Mouse (Mus musculus): Measurements from ENCODE around the gene Cnksr3. TPM values are rescaled to one million over a fixed set of nuclear protein-coding genes. Genes with fewer than 3 reads are reported as not detected.

Gene Cnksr3
- total and polyA plus RNA-seq, 2 experiments, result 3.3 to 3.8 TPM

DNA sequence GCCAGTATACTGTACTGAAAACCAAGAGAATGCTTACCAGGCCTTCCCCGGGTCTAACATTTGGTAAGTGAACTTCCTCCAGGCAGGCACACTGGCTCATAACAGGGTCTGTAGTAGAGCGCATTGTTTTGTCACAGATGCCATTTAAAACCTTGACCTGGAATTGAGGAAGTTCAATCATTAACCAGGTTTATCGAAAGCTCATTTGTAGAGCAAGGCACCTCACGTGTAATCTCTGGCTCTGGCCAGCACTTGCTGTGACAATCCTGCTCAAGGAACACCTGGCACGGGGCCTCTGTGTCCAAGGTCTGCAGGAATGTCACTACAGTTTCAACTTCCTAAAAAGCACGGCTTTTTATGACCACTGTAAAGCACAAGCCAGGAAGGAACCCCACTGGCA is 71.8 kb downstream of the Cnksr3 start:
- Histone ChIP-seq H3K9ac (ENCODE audit: low read depth, low read length) (no peak overlapping the region), H3K27me3 (ENCODE audit: control insufficient read depth, insufficient read depth, low read length) (no peaks in the 10 kb centered on the region), H3K4me1 (ENCODE audit: control insufficient read depth, insufficient read depth, low read length) (peaks cover 3% of the 10 kb centered on the region), H3K4me3 (ENCODE audit: insufficient read depth, low read depth, low read length) (no peak overlapping the region), H3K27ac (replicated peaks; ENCODE audit: insufficient read depth, low read depth, low read length) (no peak overlapping the region), H3K36me3 (ENCODE audit: control insufficient read depth, insufficient read depth, low read length) (peaks cover 4% of the 10 kb centered on the region; the same call in 1 of the 2 replicates), H3K79me2 (ENCODE audit: control insufficient read depth, insufficient read depth, low read length) (0 out of 2 replicates have a peak, but pooled peaks cover 2% of the 10 kb centered on the region)
- peak; percentile 97 for DNase-seq (ENCODE audit: extremely low read depth, low read depth, low spot score)
- 13% methylated on average over 6 of the region's 6 CpGs for WGBS
- TF ChIP-seq POLR2A (IDR thresholded peaks at IDR 0.05; ENCODE audit: extremely low read depth, insufficient read depth, low read length) (no peak), CTCF (IDR thresholded peaks at IDR 0.05; ENCODE audit: low read depth, low read length) (no peak)

DNA sequence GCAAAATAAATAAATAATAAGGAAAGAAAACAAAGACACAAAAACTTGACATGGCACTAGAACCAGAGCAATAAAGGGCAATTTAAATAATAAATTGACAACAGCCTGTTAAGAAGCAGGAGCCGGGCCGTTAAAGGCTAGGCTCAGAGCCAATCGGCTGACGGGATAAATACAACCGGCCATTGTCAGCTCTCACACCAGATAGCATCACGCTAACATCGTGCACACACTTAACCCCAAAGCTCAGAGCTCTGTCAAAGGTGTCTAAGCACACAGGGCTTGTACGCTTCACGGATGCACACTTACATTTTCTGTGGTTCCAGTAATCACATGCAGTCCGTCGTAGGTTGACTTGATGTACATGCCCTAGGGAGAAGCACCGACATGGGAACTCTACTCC is 74.0 kb downstream of the Cnksr3 start:
- TF ChIP-seq CTCF (IDR thresholded peaks at IDR 0.05; ENCODE audit: low read depth, low read length) (no peak), POLR2A (IDR thresholded peaks at IDR 0.05; ENCODE audit: extremely low read depth, insufficient read depth, low read length) (no peak)
- Histone ChIP-seq H3K9ac (ENCODE audit: low read depth, low read length) (no peak overlapping the region), H3K27ac (replicated peaks; ENCODE audit: insufficient read depth, low read depth, low read length) (no peak overlapping the region), H3K79me2 (ENCODE audit: control insufficient read depth, insufficient read depth, low read length) (0 out of 2 replicates have a peak, but pooled peaks cover 2% of the 10 kb centered on the region), H3K36me3 (ENCODE audit: control insufficient read depth, insufficient read depth, low read length) (peaks cover 13% of the 10 kb centered on the region; the same call in 1 of the 2 replicates), H3K4me1 (ENCODE audit: control insufficient read depth, insufficient read depth, low read length) (peaks cover 3% of the 10 kb centered on the region), H3K27me3 (ENCODE audit: control insufficient read depth, insufficient read depth, low read length) (no peaks in the 10 kb centered on the region), H3K4me3 (ENCODE audit: insufficient read depth, low read depth, low read length) (no peak overlapping the region)
- DNase-seq (ENCODE audit: extremely low read depth, low read depth, low spot score), result no peak
- WGBS, result 92% methylated on average over 12 of the region's 12 CpGs

DNA sequence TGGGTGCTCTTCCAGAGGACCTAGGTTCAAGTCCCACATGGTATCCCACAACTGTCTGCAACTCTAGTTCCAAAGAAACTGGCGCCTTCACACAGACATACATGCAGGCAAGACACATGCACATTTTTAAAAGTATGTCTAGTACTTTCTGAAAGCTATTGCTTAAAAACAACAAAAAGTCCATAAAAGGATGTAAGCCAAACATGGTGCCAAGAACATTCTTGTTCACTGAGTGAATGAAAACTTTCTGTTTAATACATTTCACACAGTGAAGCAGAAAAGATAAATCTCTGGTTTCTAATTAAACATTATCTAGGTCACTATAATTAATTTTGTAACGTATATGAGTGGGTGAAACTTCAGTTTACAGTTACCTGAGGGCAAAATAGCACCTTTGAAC is 76.3 kb downstream of the Cnksr3 start:
- DNase-seq (ENCODE audit: extremely low read depth, low read depth, low spot score), result no peak
- TF ChIP-seq POLR2A (IDR thresholded peaks at IDR 0.05; ENCODE audit: extremely low read depth, insufficient read depth, low read length) (no peak), CTCF (IDR thresholded peaks at IDR 0.05; ENCODE audit: low read depth, low read length) (no peak)
- Histone ChIP-seq H3K27ac (replicated peaks; ENCODE audit: insufficient read depth, low read depth, low read length) (no peak overlapping the region), H3K36me3 (ENCODE audit: control insufficient read depth, insufficient read depth, low read length) (peaks cover 14% of the 10 kb centered on the region; the same call in 1 of the 2 replicates), H3K4me3 (ENCODE audit: insufficient read depth, low read depth, low read length) (no peak overlapping the region), H3K27me3 (ENCODE audit: control insufficient read depth, insufficient read depth, low read length) (no peaks in the 10 kb centered on the region), H3K4me1 (ENCODE audit: control insufficient read depth, insufficient read depth, low read length) (peaks cover 3% of the 10 kb centered on the region), H3K9ac (ENCODE audit: low read depth, low read length) (no peak overlapping the region), H3K79me2 (ENCODE audit: control insufficient read depth, insufficient read depth, low read length) (0 out of 2 replicates have a peak, but pooled peaks cover 2% of the 10 kb centered on the region)
- WGBS, result 82% methylated on average over 2 of the region's 2 CpGs

DNA sequence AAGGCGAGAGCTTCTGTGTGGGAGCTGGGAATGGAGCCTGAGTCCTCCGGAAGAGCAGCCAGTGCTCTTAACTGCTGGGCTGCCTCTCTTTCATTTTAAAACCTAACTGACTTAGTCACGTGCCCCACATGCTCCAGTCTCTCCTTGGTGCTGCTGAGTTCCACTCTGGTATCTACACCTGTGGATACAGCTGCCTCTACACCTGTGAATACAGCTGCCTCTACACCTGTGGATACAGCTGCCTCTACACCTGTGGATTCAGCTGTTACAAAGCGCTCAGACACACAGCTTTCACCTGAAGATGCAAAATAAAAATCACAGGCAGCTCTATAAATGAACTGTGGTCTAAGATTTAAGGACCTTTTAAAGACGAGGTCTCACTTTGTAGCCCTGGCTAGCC is 79.0 kb downstream of the Cnksr3 start:
- no peak overlapping the region for H3K4me3 ChIP-seq (ENCODE audit: insufficient read depth, low read depth, low read length)
- no peak overlapping the region for H3K27ac ChIP-seq (replicated peaks; ENCODE audit: insufficient read depth, low read depth, low read length)
- 0 out of 2 replicates have a peak, but pooled peaks cover under 1% of the 10 kb centered on the region for H3K79me2 ChIP-seq (ENCODE audit: control insufficient read depth, insufficient read depth, low read length)
- no peaks in the 10 kb centered on the region for H3K27me3 ChIP-seq (ENCODE audit: control insufficient read depth, insufficient read depth, low read length)
- H3K9ac ChIP-seq (ENCODE audit: low read depth, low read length), result no peak overlapping the region
- no peak for DNase-seq (ENCODE audit: extremely low read depth, low read depth, low spot score)
- peaks cover 23% of the 10 kb centered on the region for H3K36me3 ChIP-seq (ENCODE audit: control insufficient read depth, insufficient read depth, low read length)
- 93% methylated on average over 5 of the region's 5 CpGs for WGBS
- TF ChIP-seq POLR2A (IDR thresholded peaks at IDR 0.05; ENCODE audit: extremely low read depth, insufficient read depth, low read length), result no peak
- TF ChIP-seq CTCF (IDR thresholded peaks at IDR 0.05; ENCODE audit: low read depth, low read length), result no peak
- H3K4me1 ChIP-seq (ENCODE audit: control insufficient read depth, insufficient read depth, low read length), result no peaks in the 10 kb centered on the region

DNA sequence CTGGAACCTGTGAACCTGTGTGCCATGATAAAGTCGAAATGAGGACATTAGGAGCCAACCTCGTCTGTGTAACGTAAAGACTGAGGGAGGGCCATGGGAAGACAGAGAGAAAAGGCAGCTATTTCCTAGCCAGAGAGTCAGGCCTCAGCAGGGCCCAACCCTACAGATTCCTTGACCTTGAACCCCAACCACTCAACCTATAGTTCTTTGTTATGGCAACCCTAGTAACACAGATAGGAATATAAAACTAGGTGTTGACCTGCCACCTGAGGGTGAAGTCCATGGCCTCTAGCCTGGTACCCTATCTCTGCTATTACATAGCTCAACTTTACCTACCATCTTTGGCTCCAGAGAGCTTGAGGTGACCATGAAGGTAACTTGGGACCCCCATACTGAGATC is 80.6 kb downstream of the Cnksr3 start:
- no peaks in the 10 kb centered on the region for H3K27me3 ChIP-seq (ENCODE audit: control insufficient read depth, insufficient read depth, low read length)
- no peak overlapping the region for H3K9ac ChIP-seq (ENCODE audit: low read depth, low read length)
- H3K27ac ChIP-seq (replicated peaks; ENCODE audit: insufficient read depth, low read depth, low read length), result no peak overlapping the region
- no peaks in the 10 kb centered on the region for H3K4me1 ChIP-seq (ENCODE audit: control insufficient read depth, insufficient read depth, low read length)
- no peak for DNase-seq (ENCODE audit: extremely low read depth, low read depth, low spot score)
- H3K4me3 ChIP-seq (ENCODE audit: insufficient read depth, low read depth, low read length), result no peak overlapping the region
- no peak for TF ChIP-seq POLR2A (IDR thresholded peaks at IDR 0.05; ENCODE audit: extremely low read depth, insufficient read depth, low read length)
- TF ChIP-seq CTCF (IDR thresholded peaks at IDR 0.05; ENCODE audit: low read depth, low read length), result no peak
- 97% methylated on average over 3 of the region's 3 CpGs for WGBS
- H3K79me2 ChIP-seq (ENCODE audit: control insufficient read depth, insufficient read depth, low read length), result no peaks in the 10 kb centered on the region
- H3K36me3 ChIP-seq (ENCODE audit: control insufficient read depth, insufficient read depth, low read length), result peaks cover 30% of the 10 kb centered on the region

DNA sequence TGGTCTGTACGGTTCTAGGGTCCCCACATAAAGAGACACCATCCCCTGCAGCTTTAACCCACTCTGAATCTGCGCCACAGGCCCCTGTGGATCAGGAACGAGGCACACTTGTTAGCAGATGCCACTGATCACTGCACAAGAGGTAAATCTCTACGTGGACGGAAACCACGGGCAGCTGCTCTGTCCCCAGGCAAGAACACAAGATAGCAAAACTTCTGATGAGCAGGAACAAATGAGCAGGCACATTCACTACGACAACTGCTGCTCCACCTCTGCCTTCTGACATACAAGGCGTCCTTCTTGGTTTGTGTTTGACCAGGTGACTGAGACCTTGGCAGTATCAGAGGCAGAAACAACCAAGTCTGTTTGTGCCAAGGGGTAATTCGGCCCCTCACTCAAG is 84.2 kb downstream of the Cnksr3 start:
- WGBS, result 93% methylated on average over 9 of the region's 9 CpGs
- H3K4me3 ChIP-seq (ENCODE audit: insufficient read depth, low read depth, low read length), result no peak overlapping the region
- no peaks in the 10 kb centered on the region for H3K79me2 ChIP-seq (ENCODE audit: control insufficient read depth, insufficient read depth, low read length)
- H3K4me1 ChIP-seq (ENCODE audit: control insufficient read depth, insufficient read depth, low read length), result no peaks in the 10 kb centered on the region
- no peak for DNase-seq (ENCODE audit: extremely low read depth, low read depth, low spot score)
- no peaks in the 10 kb centered on the region for H3K27me3 ChIP-seq (ENCODE audit: control insufficient read depth, insufficient read depth, low read length)
- no peak overlapping the region for H3K27ac ChIP-seq (replicated peaks; ENCODE audit: insufficient read depth, low read depth, low read length)
- H3K9ac ChIP-seq (ENCODE audit: low read depth, low read length), result no peak overlapping the region
- peaks cover 37% of the 10 kb centered on the region for H3K36me3 ChIP-seq (ENCODE audit: control insufficient read depth, insufficient read depth, low read length)
- TF ChIP-seq POLR2A (IDR thresholded peaks at IDR 0.05; ENCODE audit: extremely low read depth, insufficient read depth, low read length) (no peak), CTCF (IDR thresholded peaks at IDR 0.05; ENCODE audit: low read depth, low read length) (no peak)
